Mouse (Mus musculus) sigmoid colon, adult 10 weeks (tissue): ENCODE results near the gene Pde8a. TPM values are rescaled to one million over a fixed set of nuclear protein-coding genes. Genes with fewer than 3 reads are reported as not detected.

ENCODE experiments used
- polyA plus RNA-seq: library from polyadenylated mRNA; stranded (reverse); fragments of 350-450 nt; fragmentation: Illumina TruSeq; extraction: RNeasy Lipid Tissue Mini Kit (QIAGEN cat#74804); gene quantifications from one replicate; pipeline ENCODE4 v1.2.3, GENCODE M21; 2014; ENCODE audit warnings: low read depth, low replicate concordance

Pde8a gene
- polyA plus RNA-seq, result 28.6 TPM

GRCm38 (mm10) chr7:81213347-81214152, at the start of gene Pde8a:
TSS of gene Pde8a (plus strand) at chr7:81213596.

DNA sequence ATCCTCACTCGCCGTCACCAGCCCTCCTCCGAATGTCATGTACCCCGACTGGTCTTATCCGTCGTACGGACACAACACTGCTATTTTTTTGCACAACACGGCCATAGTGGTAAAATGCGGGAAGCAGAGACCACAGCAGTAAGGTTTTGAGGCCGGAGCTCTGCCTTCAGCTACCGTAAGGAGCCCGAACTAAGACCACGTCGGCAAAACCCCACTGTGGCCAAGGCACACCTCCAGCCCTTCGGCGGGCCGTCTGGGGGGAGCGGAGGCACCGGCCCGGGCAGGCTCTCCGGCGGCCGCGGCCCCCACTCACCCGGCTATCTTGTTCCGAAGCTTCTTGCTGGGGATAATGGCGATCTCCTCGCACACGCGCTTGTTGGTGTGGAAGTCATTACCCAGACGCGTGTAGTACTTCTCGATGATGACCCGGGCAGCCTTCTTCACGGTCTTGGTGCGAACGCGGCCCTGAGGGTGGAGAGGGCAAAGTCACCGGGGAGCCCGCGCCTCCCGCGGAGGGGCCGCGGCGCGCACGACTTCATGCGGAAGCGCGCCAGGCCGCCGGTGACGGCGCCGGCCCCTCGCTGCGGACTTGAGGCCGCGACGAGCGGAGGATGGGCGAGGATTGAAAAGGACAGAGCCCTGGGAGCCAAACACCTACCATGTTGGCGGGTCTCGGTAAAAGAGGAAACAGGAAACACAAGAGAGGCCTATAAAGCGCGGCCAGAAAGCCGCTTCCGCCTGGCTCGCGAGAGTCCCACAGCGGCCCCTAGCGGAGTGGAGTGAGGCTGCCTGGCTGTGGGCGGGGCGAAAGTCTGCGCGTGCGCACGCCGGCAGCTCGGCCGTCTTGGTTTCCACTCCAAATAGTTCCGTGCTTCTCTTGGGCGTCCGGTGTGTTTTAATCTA, 131.4 kb downstream of the Pde8a start, which contains the start of gene Rps17:
TSS of gene Rps17 (minus strand) at position 711 of the 903 bp plus-strand sequence.

Other genes starting within 250 kb of the Pde8a start
- gene Zfp592, start 219.9 kb upstream of the Pde8a start, polyA plus RNA-seq, result 9.4 TPM
- gene Alpk3, start 156.0 kb upstream of the Pde8a start, polyA plus RNA-seq, result not detected
- gene Slc28a1, start 98.8 kb upstream of the Pde8a start, polyA plus RNA-seq, result not detected
- 327 TPM for gene Rps17, start 131.7 kb downstream of the Pde8a start, polyA plus RNA-seq
- 13.2 TPM for gene Cpeb1, start 241.9 kb downstream of the Pde8a start, polyA plus RNA-seq